Mouse (Mus musculus): Measurements from ENCODE around the gene Ttc28. TPM values are rescaled to one million over a fixed set of nuclear protein-coding genes. Genes with fewer than 3 reads are reported as not detected.

Ttc28 gene
- polyA plus RNA-seq, 1 experiment from 2014 or later: 42.8 TPM

DNA sequence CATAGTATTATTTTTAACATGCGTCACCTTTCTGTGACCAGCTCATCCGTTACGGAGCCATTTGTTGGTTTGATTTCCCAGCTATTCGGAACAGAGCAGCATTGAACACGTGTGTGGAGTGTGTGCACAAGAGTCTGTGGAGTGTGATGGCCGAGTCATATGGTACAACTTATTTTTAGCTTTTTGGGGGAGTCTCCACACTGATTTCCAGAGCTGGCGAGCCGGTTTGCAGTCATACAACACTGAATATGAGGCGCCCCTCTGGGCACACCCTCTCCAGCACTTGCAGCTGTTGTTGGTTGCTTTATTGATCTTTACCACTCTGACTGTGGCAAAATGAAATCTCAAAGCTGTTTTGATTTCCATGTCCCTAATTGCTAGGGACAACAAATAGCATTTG lies 197.7 kb downstream of the Ttc28 start:
- no peak overlapping the region for H3K4me2 ChIP-seq (replicated peaks)
- no peaks in the 10 kb centered on the region for H3K9me3 ChIP-seq
- H3K27ac ChIP-seq (replicated peaks): 0 out of 2 replicates have a peak overlapping the region, but pooled peaks have one; percentile 7
- H3K9ac ChIP-seq (replicated peaks): no peak overlapping the region
- H3K4me1 ChIP-seq: peaks cover 33% of the 10 kb centered on the region
- no peaks in the 10 kb centered on the region for H3K36me3 ChIP-seq
- ATAC-seq (replicated peaks): no peak
- no peaks in the 10 kb centered on the region for H3K27me3 ChIP-seq
- H3K4me3 ChIP-seq: no peak overlapping the region
- 85% methylated on average over 9 of the region's 9 CpGs for WGBS

DNA sequence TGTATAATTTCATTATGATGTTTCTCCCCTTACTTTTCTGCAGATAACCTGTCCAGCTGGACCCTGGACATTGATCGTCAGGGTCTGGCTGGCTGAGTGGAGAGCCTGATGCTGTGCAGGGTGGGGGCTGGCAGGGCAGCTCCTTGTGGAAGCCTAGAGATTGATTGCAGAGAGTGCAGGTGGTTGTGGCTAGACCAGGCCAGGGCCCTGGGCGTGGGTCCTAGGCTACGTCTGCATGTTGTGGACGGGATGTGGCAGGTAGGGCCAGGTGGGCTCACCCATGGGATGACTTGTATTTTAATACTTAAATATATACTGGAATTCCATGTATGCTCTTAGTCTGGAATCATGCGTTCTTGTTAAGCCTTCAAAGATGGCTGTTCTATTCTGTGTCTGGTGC lies 201.0 kb downstream of the Ttc28 start:
- no peak overlapping the region for H3K27ac ChIP-seq (replicated peaks)
- H3K27me3 ChIP-seq: no peaks in the 10 kb centered on the region
- no peak overlapping the region for H3K9ac ChIP-seq (replicated peaks)
- ATAC-seq (replicated peaks): no peak
- H3K4me2 ChIP-seq (replicated peaks): no peak overlapping the region
- WGBS: 90% methylated on average over 5 of the region's 5 CpGs
- H3K9me3 ChIP-seq: no peaks in the 10 kb centered on the region
- peaks cover 8% of the 10 kb centered on the region for H3K4me1 ChIP-seq
- H3K36me3 ChIP-seq: no peaks in the 10 kb centered on the region
- no peak overlapping the region for H3K4me3 ChIP-seq

DNA sequence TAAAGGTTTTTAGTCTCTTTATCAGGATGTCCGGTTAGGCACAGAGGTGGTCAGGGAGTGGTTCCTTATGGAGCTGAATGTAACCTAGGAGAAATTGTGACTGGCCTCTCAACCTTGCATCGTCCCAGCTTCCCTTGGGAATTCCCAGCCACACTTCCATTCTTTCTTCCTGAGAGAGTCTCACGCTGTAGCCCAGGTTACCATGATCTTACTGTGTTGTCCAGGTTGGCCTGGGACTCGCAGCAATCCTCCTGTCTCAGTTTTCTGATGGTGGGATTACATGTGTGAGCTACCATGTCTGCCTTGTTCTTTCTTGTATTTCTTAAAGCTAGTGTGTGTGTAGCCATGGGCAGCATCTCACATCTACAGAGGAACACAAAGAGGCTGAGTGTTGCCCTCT lies 206.2 kb downstream of the Ttc28 start:
- Histone ChIP-seq H3K27ac (replicated peaks) (no peak overlapping the region), H3K9me3 (no peaks in the 10 kb centered on the region), H3K4me2 (replicated peaks) (no peak overlapping the region), H3K27me3 (no peaks in the 10 kb centered on the region), H3K36me3 (peaks cover 7% of the 10 kb centered on the region; the same call in 1 of the 2 replicates), H3K4me1 (no peaks in the 10 kb centered on the region), H3K9ac (replicated peaks) (no peak overlapping the region), H3K4me3 (no peak overlapping the region)
- ATAC-seq (replicated peaks): no peak
- WGBS: 93% methylated on average over 4 of the region's 4 CpGs

DNA sequence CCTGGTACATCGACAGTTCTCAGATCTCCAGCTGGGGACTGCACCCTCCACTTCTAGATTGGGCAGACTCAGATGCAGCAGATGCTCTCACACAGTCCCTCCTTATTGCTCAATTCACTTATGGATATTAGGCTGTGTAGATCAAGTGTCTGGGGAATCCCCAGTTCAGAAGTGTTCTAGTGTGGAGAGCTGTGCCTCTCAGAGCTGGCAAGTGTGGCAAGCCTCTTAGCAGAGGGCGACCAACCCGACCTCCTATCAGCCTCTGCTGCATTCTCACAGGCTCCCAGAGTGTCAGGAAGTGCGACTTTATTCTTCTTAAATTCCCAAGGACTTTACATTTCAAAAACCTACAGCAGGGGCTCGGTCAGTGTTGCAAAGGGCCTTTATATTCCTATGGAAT lies 217.1 kb downstream of the Ttc28 start:
- Histone ChIP-seq H3K27ac (replicated peaks) (peak overlapping the region; percentile 45), H3K9ac (replicated peaks) (no peak overlapping the region)
- WGBS: 27% methylated on average over 5 of the region's 5 CpGs

DNA sequence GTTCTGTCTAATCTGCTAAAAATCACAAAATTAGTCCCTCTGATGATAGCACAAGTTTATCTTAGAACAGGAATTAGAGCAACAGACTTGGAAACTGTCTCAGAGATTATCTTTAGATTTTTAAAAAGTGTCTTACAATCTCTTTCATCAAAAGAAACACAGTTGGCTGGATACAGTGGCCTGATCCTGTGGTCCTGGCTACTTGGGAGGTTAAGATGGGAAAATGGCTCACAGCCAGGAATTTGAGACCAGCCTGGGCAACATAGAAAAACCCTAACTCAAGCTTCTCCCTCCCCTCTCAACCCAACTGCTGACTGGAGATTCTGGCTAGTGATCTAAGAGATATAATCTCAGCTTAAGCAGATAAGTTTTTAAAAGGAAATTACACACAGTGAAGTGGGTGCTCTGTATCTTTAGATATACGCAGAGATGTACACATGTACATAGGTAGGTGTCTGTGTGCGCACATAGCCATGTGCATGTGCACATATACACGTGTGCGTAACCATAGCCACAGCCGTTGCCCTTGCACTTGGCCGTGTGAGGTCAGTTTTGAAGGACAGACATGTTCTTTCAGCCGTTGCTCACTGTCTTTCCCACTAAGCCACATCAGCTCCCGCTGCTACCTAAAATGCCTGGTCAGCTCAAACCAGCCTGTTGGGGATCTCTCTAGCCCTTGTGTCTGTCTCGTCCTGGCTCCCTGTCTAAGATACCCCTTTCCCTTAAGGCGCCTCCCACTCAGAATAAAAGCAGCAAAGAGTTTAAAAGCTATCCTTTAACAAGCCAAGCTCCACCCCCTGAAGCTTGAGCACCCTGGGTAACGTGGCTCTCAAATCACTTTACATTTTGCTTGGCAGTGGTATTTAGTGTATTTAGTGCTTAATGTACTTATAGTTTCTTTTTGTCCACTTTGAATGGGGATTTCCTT lies 217.9 kb downstream of the Ttc28 start:
- WGBS: 56% methylated on average over 11 of the region's 11 CpGs

More for the DNA sequence above, 217.1 kb downstream of the Ttc28 start:
- H3K4me1 ChIP-seq: peaks cover 41% of the 10 kb centered on the region
- no peak for ATAC-seq (replicated peaks)
- no peak overlapping the region for H3K4me3 ChIP-seq
- peaks cover 11% of the 10 kb centered on the region for H3K36me3 ChIP-seq
- H3K4me2 ChIP-seq (replicated peaks): no peak overlapping the region
- H3K9me3 ChIP-seq: no peaks in the 10 kb centered on the region
- no peaks in the 10 kb centered on the region for H3K27me3 ChIP-seq

DNA sequence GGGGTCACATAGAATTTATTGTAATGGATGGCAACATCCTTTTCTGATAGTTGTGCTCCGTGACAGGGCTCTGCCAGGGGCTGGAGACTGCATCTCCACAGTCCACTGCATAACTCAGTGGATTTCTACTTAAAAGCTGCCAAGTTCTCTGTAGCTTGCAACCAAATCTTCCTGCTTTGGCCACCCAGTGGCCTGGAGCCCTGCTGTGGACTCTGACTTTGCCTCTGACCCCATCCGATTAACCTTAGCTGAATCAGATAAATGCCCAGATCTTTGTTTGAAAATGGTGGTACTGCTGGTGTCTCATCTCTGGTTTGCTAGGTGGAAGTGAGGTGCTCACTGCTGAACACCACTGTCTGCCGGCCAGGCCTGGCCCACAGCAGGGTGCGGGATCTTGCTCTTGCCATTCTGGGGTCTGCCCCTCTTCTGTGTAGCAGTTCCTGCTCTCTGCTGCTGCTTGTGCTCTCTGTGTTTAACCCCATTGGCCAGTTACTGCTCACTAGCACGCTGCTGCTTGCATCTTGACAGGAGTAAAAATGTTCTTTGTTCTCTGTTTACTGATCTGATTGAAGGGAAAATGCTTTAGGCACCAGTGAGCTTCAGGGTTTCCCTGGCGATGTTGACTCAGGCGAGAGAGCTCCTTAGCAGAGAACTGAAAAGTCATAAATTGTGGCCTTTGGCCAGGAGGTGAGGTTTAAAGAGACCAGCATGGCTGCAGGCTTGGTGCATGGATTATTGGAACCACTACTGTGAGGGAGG lies 219.1 kb downstream of the Ttc28 start:
- Histone ChIP-seq H3K36me3 (peaks cover 21% of the 10 kb centered on the region), H3K4me2 (replicated peaks) (no peak overlapping the region), H3K4me1 (peaks cover 41% of the 10 kb centered on the region), H3K9me3 (no peaks in the 10 kb centered on the region), H3K9ac (replicated peaks) (no peak overlapping the region), H3K27me3 (no peaks in the 10 kb centered on the region), H3K4me3 (no peak overlapping the region), H3K27ac (replicated peaks) (peak overlapping the region; percentile 54)
- peak; percentile 33; the same call in 1 of the 2 replicates for ATAC-seq (replicated peaks)
- 21% methylated on average over 7 of the region's 7 CpGs for WGBS

More for the DNA sequence above, 217.9 kb downstream of the Ttc28 start:
- peak; percentile 51 for ATAC-seq (replicated peaks)
- Histone ChIP-seq H3K4me2 (replicated peaks) (no peak overlapping the region), H3K27me3 (no peaks in the 10 kb centered on the region), H3K36me3 (peaks cover 19% of the 10 kb centered on the region), H3K9me3 (no peaks in the 10 kb centered on the region), H3K4me3 (no peak overlapping the region), H3K9ac (replicated peaks) (no peak overlapping the region), H3K4me1 (peaks cover 41% of the 10 kb centered on the region), H3K27ac (replicated peaks) (peak overlapping the region; percentile 54; the same call in 1 of the 2 replicates)

DNA sequence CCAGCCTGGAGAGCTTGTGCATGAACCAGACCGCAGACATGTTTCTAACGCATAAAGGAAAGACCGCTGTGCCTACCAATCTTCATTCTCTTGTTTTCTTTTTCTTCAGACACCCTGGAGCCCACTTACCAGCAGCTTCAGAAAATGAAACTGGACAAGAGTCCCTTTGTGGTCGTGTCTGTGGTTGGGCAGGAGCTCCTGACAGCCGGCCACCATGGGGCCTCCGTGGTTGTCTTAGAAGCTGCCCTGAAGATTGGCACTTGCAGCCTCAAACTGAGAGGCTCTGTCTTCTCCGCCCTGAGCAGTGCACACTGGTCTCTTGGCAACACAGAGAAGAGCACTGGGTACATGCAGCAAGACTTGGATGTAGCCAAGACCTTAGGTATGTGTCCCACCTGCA lies 221.0 kb downstream of the Ttc28 start:
- Histone ChIP-seq H3K9me3 (no peaks in the 10 kb centered on the region), H3K36me3 (peaks cover 21% of the 10 kb centered on the region), H3K27me3 (no peaks in the 10 kb centered on the region), H3K4me1 (peaks cover 41% of the 10 kb centered on the region), H3K4me2 (replicated peaks) (no peak overlapping the region), H3K4me3 (no peak overlapping the region), H3K27ac (replicated peaks) (no peak overlapping the region), H3K9ac (replicated peaks) (no peak overlapping the region)
- 82% methylated on average over 7 of the region's 7 CpGs for WGBS
- no peak for ATAC-seq (replicated peaks)

DNA sequence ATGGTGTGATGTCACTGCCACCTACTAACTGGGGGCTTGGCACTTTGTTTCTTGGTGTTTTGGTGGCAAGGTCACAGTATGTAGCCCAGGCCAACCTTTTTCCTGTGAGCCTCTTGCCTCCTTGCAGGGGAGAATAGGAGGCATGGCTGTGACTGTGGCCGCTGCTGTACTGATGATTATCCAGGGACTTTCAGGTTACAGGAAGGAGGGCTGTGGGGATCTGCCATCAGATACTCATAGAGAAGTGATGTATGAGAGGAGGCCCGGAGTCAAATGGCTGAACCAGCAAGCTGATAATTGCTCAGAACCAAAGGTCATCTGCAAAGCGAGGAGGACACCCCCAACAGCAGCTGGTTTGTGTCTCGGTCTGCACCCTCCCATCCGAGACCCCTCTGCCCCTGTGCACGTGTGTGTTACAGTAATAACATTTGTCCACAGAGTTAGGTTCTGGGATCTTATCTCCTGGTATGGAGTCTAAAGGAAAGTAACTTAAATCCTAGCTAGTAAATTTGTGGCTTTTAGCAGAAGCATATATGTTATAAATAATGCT lies 221.9 kb downstream of the Ttc28 start:
- no peak overlapping the region for H3K4me2 ChIP-seq (replicated peaks)
- H3K4me1 ChIP-seq: peaks cover 36% of the 10 kb centered on the region
- no peak overlapping the region for H3K4me3 ChIP-seq
- no peaks in the 10 kb centered on the region for H3K27me3 ChIP-seq
- no peaks in the 10 kb centered on the region for H3K9me3 ChIP-seq
- no peak overlapping the region for H3K9ac ChIP-seq (replicated peaks)
- no peak for ATAC-seq (replicated peaks)
- 91% methylated on average over 6 of the region's 6 CpGs for WGBS
- H3K36me3 ChIP-seq: peaks cover 21% of the 10 kb centered on the region
- H3K27ac ChIP-seq (replicated peaks): no peak overlapping the region

DNA sequence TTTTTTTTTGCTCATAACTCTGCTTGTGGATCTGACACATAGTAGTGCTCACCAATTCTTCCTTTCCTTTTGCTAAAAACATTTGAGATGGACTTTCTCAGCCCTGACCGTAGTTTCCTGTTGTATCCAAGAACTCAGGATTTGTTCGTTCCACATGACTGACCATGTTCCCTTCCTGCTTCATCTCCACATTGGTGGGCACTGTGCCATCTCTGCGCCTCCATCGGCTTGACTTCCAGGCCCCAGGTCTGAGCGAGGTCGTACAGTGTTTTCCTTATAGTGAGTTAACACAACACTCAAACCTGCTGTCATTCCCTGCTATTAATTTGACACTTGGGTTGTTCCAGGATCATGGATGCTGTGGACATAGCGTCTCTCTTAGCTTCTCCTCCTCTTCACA lies 225.2 kb downstream of the Ttc28 start:
- WGBS: 87% methylated on average over 7 of the region's 7 CpGs
- Histone ChIP-seq H3K9ac (replicated peaks) (no peak overlapping the region), H3K9me3 (no peaks in the 10 kb centered on the region)

DNA sequence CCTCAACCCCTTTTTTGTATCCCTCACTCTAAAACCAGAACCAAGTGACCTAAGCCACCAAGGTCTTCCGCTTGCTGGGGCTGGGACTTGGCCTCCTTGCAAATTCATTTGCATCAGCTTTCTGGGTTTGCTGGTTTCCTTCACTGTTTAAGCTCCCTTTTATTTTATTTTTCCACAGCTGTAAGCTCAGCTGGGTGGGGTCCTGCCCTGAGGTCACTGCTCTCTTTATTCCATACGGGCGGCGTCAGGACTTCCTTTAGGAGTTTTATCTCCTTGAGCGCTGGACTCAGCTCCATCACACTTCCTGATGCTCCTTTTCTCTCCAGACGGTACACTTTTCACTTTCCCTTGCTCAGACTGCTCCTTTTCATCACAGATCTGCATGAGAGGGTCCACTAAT lies 231.8 kb downstream of the Ttc28 start:
- no peak overlapping the region for H3K9ac ChIP-seq (replicated peaks)
- no peak for ATAC-seq (replicated peaks)
- H3K4me2 ChIP-seq (replicated peaks): no peak overlapping the region
- no peaks in the 10 kb centered on the region for H3K27me3 ChIP-seq
- 64% methylated on average over 6 of the region's 6 CpGs for WGBS
- H3K4me1 ChIP-seq: 0 out of 2 replicates have a peak, but pooled peaks cover 6% of the 10 kb centered on the region
- H3K36me3 ChIP-seq: no peaks in the 10 kb centered on the region
- H3K4me3 ChIP-seq: no peak overlapping the region
- H3K27ac ChIP-seq (replicated peaks): no peak overlapping the region
- H3K9me3 ChIP-seq: no peaks in the 10 kb centered on the region

More for the DNA sequence above, 225.2 kb downstream of the Ttc28 start:
- no peak for ATAC-seq (replicated peaks)
- H3K4me2 ChIP-seq (replicated peaks): no peak overlapping the region
- H3K36me3 ChIP-seq: peaks cover 21% of the 10 kb centered on the region
- H3K27ac ChIP-seq (replicated peaks): no peak overlapping the region
- 0 out of 2 replicates have a peak, but pooled peaks cover 6% of the 10 kb centered on the region for H3K4me1 ChIP-seq
- no peaks in the 10 kb centered on the region for H3K27me3 ChIP-seq
- no peak overlapping the region for H3K4me3 ChIP-seq

DNA sequence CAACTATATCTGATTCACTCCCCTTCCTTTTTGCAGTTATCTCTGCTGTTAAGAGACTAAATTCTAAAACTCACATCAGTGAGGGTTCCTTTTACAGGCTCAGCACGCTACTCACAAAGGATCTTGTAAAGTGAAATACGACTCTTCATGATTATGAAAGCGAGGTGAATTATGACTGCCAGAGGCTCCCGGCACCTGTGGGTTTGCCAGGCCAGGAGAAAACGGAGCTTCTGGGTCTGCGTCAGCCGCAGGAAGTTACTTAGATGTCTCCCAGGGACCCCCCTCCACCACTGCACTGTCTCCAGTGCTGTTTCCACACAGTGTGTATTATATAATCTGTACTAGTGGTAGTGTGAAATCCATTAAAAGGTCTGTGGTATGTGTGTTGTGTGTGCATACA lies 233.6 kb downstream of the Ttc28 start:
- no peak overlapping the region for H3K27ac ChIP-seq (replicated peaks)
- ATAC-seq (replicated peaks): no peak
- H3K9ac ChIP-seq (replicated peaks): no peak overlapping the region
- H3K9me3 ChIP-seq: no peaks in the 10 kb centered on the region
- H3K36me3 ChIP-seq: no peaks in the 10 kb centered on the region; the same call in 1 of the 2 replicates
- 83% methylated on average over 7 of the region's 7 CpGs for WGBS
- H3K4me2 ChIP-seq (replicated peaks): no peak overlapping the region
- H3K27me3 ChIP-seq: no peaks in the 10 kb centered on the region
- peaks cover 2% of the 10 kb centered on the region; the same call in 1 of the 2 replicates for H3K4me1 ChIP-seq
- no peak overlapping the region for H3K4me3 ChIP-seq

Measured in forebrain, embryonic 15.5 days (tissue).